Mouse (Mus musculus) leukemia stem cell, adult 10-12 weeks (primary cell): ENCODE data around the gene Prss21. TPM values are rescaled to one million over a fixed set of nuclear protein-coding genes. Genes with fewer than 3 reads are reported as not detected.

Experiments
- polyA plus RNA-seq: library from polyadenylated mRNA; stranded (reverse); fragments of >175 nt; gene quantifications from 2 replicates; pipeline ENCODE4 v1.2.3, GENCODE M21; 2012; ENCODE audit warnings: low replicate concordance

Prss21 gene
- polyA plus RNA-seq, result 0.11 TPM in 1 of 2 replicates, not detected in the other

GRCm38 (mm10) chr17:23867756-23868155 lies at the start of gene Prss21:
Gene Prss21, plus strand, starts transcription at chr17:23868056.

GRCm38 (mm10) chr17:23829064-23829619 lies 38.7 kb upstream of the Prss21 start, which contains the start of gene Elob:
Gene Elob, minus strand, starts transcription at chr17:23829136.

GRCm38 (mm10) chr17:23836006-23836575 lies 31.8 kb upstream of the Prss21 start, which contains the start of gene Prss33:
Gene Prss33, minus strand, starts transcription at chr17:23836056.

GRCm38 (mm10) chr17:23843812-23844273 lies 24.0 kb upstream of the Prss21 start, which contains the start of the genes Prss32 and Prss41:
Gene Prss32, plus strand, starts transcription at chr17:23843855.
Gene Prss41, minus strand, starts transcription at chr17:23844172.

GRCm38 (mm10) chr17:23880576-23880975 lies 12.7 kb downstream of the Prss21 start, which contains the start of the genes Dcpp1 and Dcpp2:
Gene Dcpp1, plus strand, starts transcription at chr17:23880876.
Gene Dcpp2, plus strand, starts transcription at chr17:23880880.

GRCm38 (mm10) chr17:23917158-23917557 lies 49.3 kb downstream of the Prss21 start, which contains the start of gene Dcpp3:
Gene Dcpp3, plus strand, starts transcription at chr17:23917458.

Other genes starting within 250 kb of the Prss21 start
- 2.3 and 2.6 TPM in 2 replicates for gene Mmp25, start 222.8 kb upstream of the Prss21 start, polyA plus RNA-seq
- gene Bicdl2, start 207.6 kb upstream of the Prss21 start, polyA plus RNA-seq, result 0.36 TPM in 1 of 2 replicates, not detected in the other
- 127 and 166 TPM in 2 replicates for gene Hcfc1r1, start 194.5 kb upstream of the Prss21 start, polyA plus RNA-seq
- gene Thoc6, start 194.2 kb upstream of the Prss21 start, polyA plus RNA-seq, result 71.1 and 149 TPM in 2 replicates
- 12.6 and 14.4 TPM in 2 replicates for gene Tnfrsf12a, start 190.6 kb upstream of the Prss21 start, polyA plus RNA-seq
- not detected in 2 replicates for gene Cldn6, start 188.8 kb upstream of the Prss21 start, polyA plus RNA-seq
- gene Cldn9, start 184.0 kb upstream of the Prss21 start, polyA plus RNA-seq, result not detected in 2 replicates
- not detected in 2 replicates for gene 1520401A03Rik, start 145.3 kb upstream of the Prss21 start, polyA plus RNA-seq
- 246 and 386 TPM in 2 replicates for gene Pkmyt1, start 141.7 kb upstream of the Prss21 start, polyA plus RNA-seq
- 2.9 and 33.2 TPM in 2 replicates for gene Paqr4, start 127.2 kb upstream of the Prss21 start, polyA plus RNA-seq
- gene Kremen2, start 122.2 kb upstream of the Prss21 start, polyA plus RNA-seq, result 0.21 and 0.26 TPM in 2 replicates
- gene Flywch1, start 96.5 kb upstream of the Prss21 start, polyA plus RNA-seq, result 22.5 and 23.8 TPM in 2 replicates
- 1.0 and 4.2 TPM in 2 replicates for gene Flywch2, start 82.0 kb upstream of the Prss21 start, polyA plus RNA-seq
- gene Srrm2, start 77.5 kb upstream of the Prss21 start, polyA plus RNA-seq, result 176 and 518 TPM in 2 replicates
- gene Elob, start 38.9 kb upstream of the Prss21 start, polyA plus RNA-seq, result 44.9 and 471 TPM in 2 replicates
- gene Prss33, start 32.0 kb upstream of the Prss21 start, polyA plus RNA-seq, result 0.80 TPM in 1 of 2 replicates, not detected in the other
- not detected in 2 replicates for gene Prss32, start 24.2 kb upstream of the Prss21 start, polyA plus RNA-seq
- gene Prss41, start 23.9 kb upstream of the Prss21 start, polyA plus RNA-seq, result 1.9 and 2.1 TPM in 2 replicates
- gene Dcpp1, start 12.8 kb downstream of the Prss21 start, polyA plus RNA-seq, result not detected in 2 replicates
- not detected in 2 replicates for gene Dcpp2, start 12.8 kb downstream of the Prss21 start, polyA plus RNA-seq
- gene Dcpp3, start 49.4 kb downstream of the Prss21 start, polyA plus RNA-seq, result not detected in 2 replicates
- gene Sbp, start 73.6 kb downstream of the Prss21 start, polyA plus RNA-seq, result not detected in 2 replicates
- gene Sbpl, start 87.2 kb downstream of the Prss21 start, polyA plus RNA-seq, result not detected in 2 replicates
- 0.43 TPM in 1 of 2 replicates, not detected in the other for gene Prss30, start 112.5 kb downstream of the Prss21 start, polyA plus RNA-seq
- not detected in 2 replicates for gene Prss22, start 130.0 kb downstream of the Prss21 start, polyA plus RNA-seq
- not detected in 2 replicates for gene Prss27, start 170.1 kb downstream of the Prss21 start, polyA plus RNA-seq
- gene Kctd5, start 205.4 kb downstream of the Prss21 start, polyA plus RNA-seq, result 33.7 and 45.0 TPM in 2 replicates